Mouse (Mus musculus) myocyte (in vitro differentiated cells): ENCODE measurements around the gene Enah.

Source experiments
- CEBPB ChIP-seq: IDR thresholded peaks from 2 replicates; pipeline ENCODE4 v1.6.1; 2011; ENCODE audit warnings: mild to moderate bottlenecking, moderate library complexity; ENCODE audit not compliant: poor library complexity, insufficient read depth, severe bottlenecking
- E2F4 ChIP-seq: IDR thresholded peaks from one replicate; pipeline ENCODE4 v1.6.1; 2011; ENCODE audit warnings: mild to moderate bottlenecking, control low read depth, moderate library complexity; ENCODE audit not compliant: insufficient read depth
- MAX ChIP-seq: IDR thresholded peaks from one replicate; pipeline ENCODE4 v1.6.1; 2011; ENCODE audit warnings: low read depth, mild to moderate bottlenecking, control low read depth
- MYOD1 ChIP-seq, 3 experiments: IDR thresholded peaks; one replicate each; pipeline ENCODE4 v1.6.1; 2011; ENCODE audit warnings: control low read depth in 2 of 3, low read depth in 2 of 3, mild to moderate bottlenecking in 2 of 3, moderate library complexity in 1 of 3; ENCODE audit not compliant: insufficient read length in 2 of 3, control insufficient read depth in 1 of 3
- MYOG ChIP-seq, 3 experiments: IDR thresholded peaks; one replicate each; pipeline ENCODE4 v1.6.1; 2011; ENCODE audit warnings: control low read depth in 2 of 3, low read depth in 2 of 3, mild to moderate bottlenecking in 2 of 3; ENCODE audit not compliant: insufficient read length in 2 of 3, control insufficient read depth in 1 of 3, insufficient read depth in 1 of 3
- POLR2A ChIP-seq: IDR thresholded peaks from one replicate; pipeline ENCODE4 v1.6.1; 2011; ENCODE audit warnings: low read depth, mild to moderate bottlenecking, control low read depth, moderate library complexity; ENCODE audit not compliant: insufficient read length
- POLR2AphosphoS2 ChIP-seq: IDR thresholded peaks from one replicate; pipeline ENCODE4 v1.6.1; 2011; ENCODE audit warnings: low read depth, control low read depth; ENCODE audit not compliant: insufficient read length
- TCF12 ChIP-seq: IDR thresholded peaks from one replicate; pipeline ENCODE4 v1.6.1; 2011; ENCODE audit warnings: mild to moderate bottlenecking, control low read depth; ENCODE audit not compliant: poor library complexity, insufficient read depth, severe bottlenecking
- TCF3 ChIP-seq: IDR thresholded peaks from one replicate; pipeline ENCODE4 v1.6.1; 2011; ENCODE audit warnings: low read depth, control low read depth; ENCODE audit not compliant: insufficient read length
- USF1 ChIP-seq: IDR thresholded peaks from one replicate; pipeline ENCODE4 v1.6.1; 2011; ENCODE audit warnings: low read depth, mild to moderate bottlenecking, control low read depth, moderate library complexity

DNA sequence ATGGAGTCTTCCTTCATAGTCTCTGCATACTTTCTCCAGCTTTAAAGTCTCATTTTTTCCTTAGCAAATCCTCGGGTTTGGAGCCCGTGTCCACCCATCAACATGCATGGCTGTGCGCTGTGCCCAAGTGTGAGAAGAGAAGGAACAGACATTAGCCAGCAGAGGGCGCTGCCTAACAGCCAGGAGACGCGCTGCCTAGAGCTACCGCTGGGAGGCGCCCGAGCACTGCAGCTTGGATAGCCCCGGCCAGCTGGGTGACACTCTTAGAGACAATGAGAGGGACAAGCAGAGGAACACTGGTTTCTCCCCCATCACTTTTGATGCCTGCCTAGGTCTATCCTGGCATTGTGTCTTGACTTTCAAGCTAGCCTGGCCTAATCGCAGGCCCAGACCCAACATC, 131.0 kb downstream of the Enah start:
- no peak for TF ChIP-seq TCF12
- TF ChIP-seq POLR2A: no peak
- peak in 1 of 3 experiments; percentile 70 for TF ChIP-seq MYOG (IDR thresholded peaks at IDR 0.05; ENCODE audit: control insufficient read depth in 1 of 3, insufficient read depth in 1 of 3, insufficient read length in 2 of 3, low read depth in 2 of 3)
- TF ChIP-seq MYOD1 (IDR thresholded peaks at IDR 0.05; ENCODE audit: control insufficient read depth in 1 of 3, insufficient read length in 2 of 3, low read depth in 2 of 3): peak in 2 of 3 experiments; percentile 4 to 57
- TF ChIP-seq USF1: no peak
- TF ChIP-seq MAX: no peak
- no peak for TF ChIP-seq POLR2AphosphoS2
- no peak for TF ChIP-seq E2F4
- no peak for TF ChIP-seq TCF3
- no peak for TF ChIP-seq CEBPB
